Mouse (Mus musculus) stomach, embryonic 16.5 days (tissue): ENCODE data around the gene Emp1. TPM values are rescaled to one million over a fixed set of nuclear protein-coding genes. Genes with fewer than 3 reads are reported as not detected.

Experiments used
- ATAC-seq: fragments of 200-750 bp; cut with Nextera tagmentation; 2 replicates; pipeline ENCODE4 v1.8.0; 2017; ENCODE audit warnings: moderate number of reproducible peaks, moderate TSS enrichment; ENCODE audit not compliant: insufficient read depth, low FRiP score
- H3K27ac ChIP-seq: fragments of 300-500 bp; sonication (generic); 2 replicates; pipeline ENCODE4 v1.5.1; 2014; ENCODE audit warnings: low read length
- H3K27me3 ChIP-seq: fragments of 300-500 bp; sonication (generic); 2 replicates; pipeline ENCODE4 v1.6.1; 2014; ENCODE audit warnings: low read length, control low read depth, mixed read lengths; ENCODE audit not compliant: control insufficient read depth, insufficient read depth
- H3K36me3 ChIP-seq: fragments of 300-500 bp; sonication (generic); 2 replicates; pipeline ENCODE4 v1.6.1; 2014; ENCODE audit warnings: low read length; ENCODE audit not compliant: control insufficient read depth, insufficient read depth
- H3K4me1 ChIP-seq: fragments of 300-500 bp; sonication (generic); 2 replicates; pipeline ENCODE4 v1.6.1; 2014; ENCODE audit warnings: low read length, control low read depth, mixed read lengths; ENCODE audit not compliant: control insufficient read depth, insufficient read depth
- H3K4me2 ChIP-seq: fragments of 300-500 bp; sonication (generic); 2 replicates; pipeline ENCODE4 v1.6.1; 2014; ENCODE audit warnings: low read depth, low read length, mixed read lengths
- H3K4me3 ChIP-seq: fragments of 300-500 bp; sonication (generic); replicated peaks from 2 replicates; pipeline ENCODE4 v1.5.1; 2014; ENCODE audit warnings: mild to moderate bottlenecking, low read length
- H3K9ac ChIP-seq: fragments of 300-500 bp; sonication (generic); 2 replicates; pipeline ENCODE4 v1.6.1; 2014; ENCODE audit warnings: low read length
- H3K9me3 ChIP-seq: fragments of 300-500 bp; sonication (generic); replicated peaks from 2 replicates; pipeline ENCODE4 v1.6.1; 2016; ENCODE audit warnings: low read length, control low read depth; ENCODE audit not compliant: control insufficient read depth
- WGBS: fragments of 180-500 bp; shearing (Covaris S2); extraction: QIAGEN DNeasy Blood & Tissue Kit; methylation state at CpG from one replicate; pipeline ENCODE4 v1.1.7; 2014; 5-methylcytosine and 5-hydroxymethylcytosine counted together
- polyA plus RNA-seq: library from polyadenylated mRNA; unstranded; fragments of >200 nt; fragmentation: Nextera tagmentation; extraction: Ambion mirVana; gene quantifications from 2 replicates; pipeline ENCODE4 v1.2.1, GENCODE M21; 2015

Emp1 gene
- polyA plus RNA-seq, 1 experiment from 2014 or later = 221 TPM

- no peak for ATAC-seq
- Histone ChIP-seq H3K4me1 (no peaks in the 10 kb centered on the region), H3K4me3 (no peak overlapping the region), H3K9ac (no peak overlapping the region), H3K27ac (no peak overlapping the region), H3K27me3 (no peaks in the 10 kb centered on the region), H3K9me3 (no peaks in the 10 kb centered on the region), H3K4me2 (no peak overlapping the region), H3K36me3 (no peaks in the 10 kb centered on the region)
- 75% methylated on average over 6 of the region's 6 CpGs for WGBS
These were observed 50.3 kb downstream of the Emp1 start for GRCm38 (mm10) chr6:135412649-135413048.

DNA sequence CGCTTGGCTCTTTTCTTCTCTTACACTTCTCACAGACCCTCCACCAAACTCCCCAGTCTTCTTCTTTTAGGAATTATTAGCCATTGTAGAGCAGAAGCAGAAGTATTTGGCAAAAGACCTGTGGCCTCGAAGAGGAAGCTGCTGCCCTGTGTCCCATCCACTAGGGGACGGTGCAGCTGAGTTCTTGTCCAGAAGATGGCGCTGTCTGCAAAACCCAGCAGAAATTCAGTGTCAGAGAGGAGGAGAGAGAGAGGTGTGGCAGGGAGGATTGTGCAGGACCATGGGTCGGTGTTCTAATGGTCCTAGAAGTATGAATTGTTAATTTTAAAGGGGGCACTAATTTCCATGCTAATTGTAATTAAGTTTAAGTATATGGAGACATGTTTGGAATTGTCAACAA is 55.1 kb downstream of the Emp1 start:
- Histone ChIP-seq H3K36me3 (no peaks in the 10 kb centered on the region), H3K27me3 (no peaks in the 10 kb centered on the region), H3K4me3 (no peak overlapping the region), H3K9me3 (no peaks in the 10 kb centered on the region), H3K4me1 (no peaks in the 10 kb centered on the region), H3K27ac (no peak overlapping the region), H3K4me2 (no peak overlapping the region), H3K9ac (no peak overlapping the region)
- WGBS = 29% methylated on average over 5 of the region's 5 CpGs
- no peak for ATAC-seq

GRCm38 (mm10) chr6:135418223-135418824 is 56.0 kb downstream of the Emp1 start:
- Histone ChIP-seq H3K27me3 (no peaks in the 10 kb centered on the region), H3K4me3 (no peak overlapping the region), H3K27ac (no peak overlapping the region), H3K9ac (no peak overlapping the region), H3K4me2 (no peak overlapping the region), H3K9me3 (peaks cover 7% of the 10 kb centered on the region; the same call in 1 of the 2 replicates), H3K36me3 (no peaks in the 10 kb centered on the region), H3K4me1 (no peaks in the 10 kb centered on the region)
- WGBS = 69% methylated on average over 8 of the region's 8 CpGs
- ATAC-seq = no peak

- H3K9me3 ChIP-seq = peaks cover 2% of the 10 kb centered on the region; the same call in 1 of the 2 replicates
- 69% methylated on average over 2 of the region's 2 CpGs for WGBS
- no peak for ATAC-seq
- H3K27me3 ChIP-seq = no peaks in the 10 kb centered on the region
- H3K4me3 ChIP-seq = no peak overlapping the region
- H3K4me2 ChIP-seq = no peak overlapping the region
- H3K9ac ChIP-seq = no peak overlapping the region
- H3K4me1 ChIP-seq = no peaks in the 10 kb centered on the region
- H3K36me3 ChIP-seq = no peaks in the 10 kb centered on the region
- H3K27ac ChIP-seq = no peak overlapping the region
These were observed 65.9 kb downstream of the Emp1 start for GRCm38 (mm10) chr6:135428246-135428645.

- Histone ChIP-seq H3K36me3 (no peaks in the 10 kb centered on the region), H3K27me3 (no peaks in the 10 kb centered on the region), H3K4me3 (no peak overlapping the region), H3K4me2 (no peak overlapping the region), H3K9ac (no peak overlapping the region), H3K9me3 (no peaks in the 10 kb centered on the region), H3K27ac (no peak overlapping the region), H3K4me1 (no peaks in the 10 kb centered on the region)
- ATAC-seq = no peak
- 62% methylated on average over 8 of the region's 8 CpGs for WGBS
These were observed 67.0 kb downstream of the Emp1 start for GRCm38 (mm10) chr6:135429268-135429909.

DNA sequence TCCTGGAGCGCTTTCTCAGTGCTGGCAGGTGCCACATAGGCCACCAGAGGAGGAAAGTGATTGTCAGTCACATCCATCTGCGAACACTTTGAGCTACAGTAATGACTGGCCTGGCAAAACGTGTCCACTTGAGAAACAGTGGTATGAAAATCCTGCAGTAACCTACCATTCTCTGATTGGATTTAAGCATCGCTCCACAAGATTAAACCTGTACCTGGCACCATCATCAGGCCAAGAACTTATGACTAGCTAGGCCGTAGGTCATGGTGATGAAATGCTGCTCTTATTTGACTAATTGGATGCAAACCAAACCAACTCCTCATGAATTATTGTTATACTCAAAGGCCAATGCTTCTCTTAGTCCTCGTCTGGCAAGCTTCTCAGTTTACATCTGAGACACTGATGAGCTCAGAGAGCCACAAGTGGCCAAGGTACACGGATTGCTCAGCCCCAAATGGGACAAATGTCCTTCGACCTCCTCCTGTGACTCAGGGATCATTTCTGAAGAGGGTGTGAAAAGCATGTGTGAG is 68.2 kb downstream of the Emp1 start:
- WGBS = 76% methylated on average over 8 of the region's 8 CpGs
- ATAC-seq = no peak
- no peaks in the 10 kb centered on the region for H3K9me3 ChIP-seq
- no peak overlapping the region for H3K4me3 ChIP-seq
- H3K36me3 ChIP-seq = no peaks in the 10 kb centered on the region
- no peak overlapping the region for H3K9ac ChIP-seq
- no peaks in the 10 kb centered on the region for H3K4me1 ChIP-seq
- H3K4me2 ChIP-seq = no peak overlapping the region
- no peak overlapping the region for H3K27ac ChIP-seq
- no peaks in the 10 kb centered on the region for H3K27me3 ChIP-seq

Other genes with a start within 250 kb of the Emp1 start
- 0.13 and 0.40 TPM in 2 replicates for gene Gprc5d, start 244.3 kb upstream of the Emp1 start, polyA plus RNA-seq
- gene Fam234b, start 164.6 kb upstream of the Emp1 start, polyA plus RNA-seq = 29.1 and 33.3 TPM in 2 replicates
- 37.4 and 37.7 TPM in 2 replicates for gene Hebp1, start 164.5 kb upstream of the Emp1 start, polyA plus RNA-seq
- gene Gsg1, start 108.2 kb upstream of the Emp1 start, polyA plus RNA-seq = 0.87 and 1.6 TPM in 2 replicates
- gene Pbp2, start 52.1 kb upstream of the Emp1 start, polyA plus RNA-seq = 12.4 and 28.5 TPM in 2 replicates